Mouse (Mus musculus) embryonic fibroblast, embryonic 13.5 days (primary cell): ENCODE results near the gene Kitl.

Experiments used
- CTCF ChIP-seq: IDR thresholded peaks from 2 replicates; pipeline ENCODE4 v1.5.1; 2011; ENCODE audit warnings: mild to moderate bottlenecking, control low read depth, low read length, moderate library complexity, borderline replicate concordance; ENCODE audit not compliant: insufficient read depth
- POLR2A ChIP-seq: IDR thresholded peaks from 2 replicates; pipeline ENCODE4 v1.6.1; 2011; ENCODE audit warnings: low read depth, mild to moderate bottlenecking, control low read depth, low read length, moderate library complexity

DNA sequence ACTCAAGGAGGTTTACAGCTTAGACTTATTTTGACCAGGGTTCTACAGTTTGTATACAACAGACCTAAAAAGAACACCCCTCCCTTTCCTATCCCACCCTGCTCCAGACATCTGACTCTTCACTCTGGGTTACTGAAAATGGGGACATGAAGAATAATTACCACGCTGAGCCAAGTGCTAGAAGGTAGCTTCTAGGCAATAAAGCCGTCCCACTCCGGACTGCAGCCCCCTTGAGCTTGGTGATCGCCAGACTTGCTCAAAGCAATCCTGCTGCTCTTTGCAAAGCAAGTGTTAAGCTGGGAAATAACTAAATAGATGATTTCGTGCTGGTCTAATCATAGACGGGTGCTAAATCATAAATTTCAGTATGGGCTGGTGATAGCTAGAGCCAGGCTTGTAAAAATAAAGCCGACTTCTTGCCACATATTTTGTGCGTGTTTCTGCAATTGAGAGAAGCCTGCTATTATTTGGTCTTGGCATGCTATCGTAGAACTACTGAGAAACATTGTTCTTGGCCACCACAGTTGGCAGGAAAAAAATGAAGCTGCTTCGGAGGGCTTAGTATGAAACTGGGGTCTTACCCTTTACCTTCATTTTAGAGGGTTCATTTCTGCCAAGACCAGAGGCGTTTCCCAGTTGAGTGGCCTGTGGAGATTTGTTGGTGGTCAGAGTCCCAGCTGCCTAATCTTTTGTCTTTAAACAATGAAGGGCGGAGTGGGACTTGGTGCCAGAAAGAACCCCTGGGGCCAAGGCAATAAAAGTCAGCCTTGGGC is 50.3 kb downstream of the Kitl start:
- TF ChIP-seq CTCF (no peak), POLR2A (no peak)
